ENCODE assay signal across 16 mouse cellular contexts in the genomic region with DNA sequence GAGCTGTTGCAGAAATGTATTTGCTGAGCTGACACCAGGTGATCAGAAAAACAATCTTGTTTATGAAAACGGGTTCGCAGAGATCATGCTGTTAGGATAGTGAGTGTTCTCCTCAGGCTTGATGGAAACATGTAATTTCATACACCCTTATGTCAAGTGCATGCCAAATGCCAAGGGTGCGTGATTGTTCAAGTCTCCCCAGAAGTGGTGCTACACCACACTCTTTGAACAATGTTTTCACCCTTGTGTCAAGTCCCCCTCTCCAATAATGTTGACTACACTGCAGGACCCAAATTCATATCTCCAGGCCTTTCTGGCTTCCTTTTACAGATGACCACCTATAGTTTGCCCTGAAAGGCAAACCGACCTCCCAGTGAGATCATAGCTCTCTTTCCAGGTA. TPM values are rescaled to one million over a fixed set of nuclear protein-coding genes. Genes with fewer than 3 reads are reported as not detected.
A peak's percentile ranks its signal among the peaks of the same experiment; 100 is the strongest.
DNase-seq lines count a peak whose midpoint lies in the region; ATAC-seq and TF ChIP-seq lines count a peak whose summit lies in the region.
"Had no signal": no experiment of that assay in that cellular context is flagged by ENCODE, and none has a peak within 500 bp of the region (broad histone marks: within the 10 kb centered on the region; RNA-seq: fewer than 3 reads in every experiment).

No protein-coding gene starts in this region.

- H3K4me2 ChIP-seq in lung, embryonic 15.5 days = no peak overlapping the region
- H3K4me2 ChIP-seq in stomach, embryonic 15.5 days = no peak overlapping the region
- no peak overlapping the region for H3K4me2 ChIP-seq in stomach, postnatal 0 days (replicated peaks; ENCODE audit: low read depth)
- H3K4me2 ChIP-seq: forebrain, embryonic 15.5 days; hindbrain, embryonic 15.5 days had no signal

- no peak for DNase-seq in heart, embryonic 10.5 days (ENCODE audit: low spot score)
- no peak for DNase-seq in heart, postnatal 4 days
- DNase-seq in lung, adult 2 months = no peak
- DNase-seq in stomach, postnatal 0 days (ENCODE audit: low spot score) = no peak
- no peak for DNase-seq in cerebellum, adult 9-11 months
- DNase-seq: adrenal gland, postnatal 10 days; cerebellum, adult 11 months; cerebellum, adult 8-10 months; cerebellum, postnatal 25 days; gastrocnemius, postnatal 10 days; heart, postnatal 10 days had no signal

- H3K9me3 ChIP-seq in heart, embryonic 10.5 days = no peaks in the 10 kb centered on the region
- H3K9me3 ChIP-seq in lung, embryonic 15.5 days = no peaks in the 10 kb centered on the region
- H3K9me3 ChIP-seq in stomach, embryonic 15.5 days = no peaks in the 10 kb centered on the region
- H3K9me3 ChIP-seq in stomach, postnatal 0 days (ENCODE audit: control insufficient read depth, low read length) = no peaks in the 10 kb centered on the region
- H3K9me3 ChIP-seq: forebrain, embryonic 15.5 days; hindbrain, embryonic 15.5 days had no signal

- no peak for TF ChIP-seq CTCF in lung, adult 2 months (IDR thresholded peaks at IDR 0.05; ENCODE audit: insufficient read depth, low read length)
- TF ChIP-seq CTCF in stomach, postnatal 0 days (IDR thresholded peaks at IDR 0.05; ENCODE audit: low read depth) = no peak

- peaks cover 40% of the 10 kb centered on the region for H3K4me1 ChIP-seq in heart, embryonic 10.5 days
- peaks cover 55% of the 10 kb centered on the region for H3K4me1 ChIP-seq in lung, embryonic 15.5 days
- H3K4me1 ChIP-seq in lung, adult 2 months (ENCODE audit: control insufficient read depth, insufficient read depth, low read length) = no peaks in the 10 kb centered on the region
- peaks cover 13% of the 10 kb centered on the region for H3K4me1 ChIP-seq in stomach, embryonic 15.5 days
- no peaks in the 10 kb centered on the region for H3K4me1 ChIP-seq in stomach, postnatal 0 days (replicated peaks; ENCODE audit: control insufficient read depth, insufficient read depth)

- no peak overlapping the region for H3K9ac ChIP-seq in lung, embryonic 15.5 days
- no peak overlapping the region for H3K9ac ChIP-seq in stomach, embryonic 15.5 days
- H3K9ac ChIP-seq in stomach, postnatal 0 days (ENCODE audit: low read length) = no peak overlapping the region
- H3K9ac ChIP-seq: forebrain, embryonic 15.5 days; hindbrain, embryonic 15.5 days had no signal

- no peak for TF ChIP-seq POLR2A in lung, adult 2 months (IDR thresholded peaks at IDR 0.05; ENCODE audit: borderline replicate concordance, extremely low read depth, low read depth, low read length)

- H3K27me3 ChIP-seq in heart, embryonic 10.5 days (ENCODE audit: insufficient read depth, poor library complexity, severe bottlenecking) = no peaks in the 10 kb centered on the region
- no peaks in the 10 kb centered on the region for H3K27me3 ChIP-seq in lung, embryonic 15.5 days
- no peaks in the 10 kb centered on the region for H3K27me3 ChIP-seq in stomach, embryonic 15.5 days (replicated peaks)
- no peaks in the 10 kb centered on the region for H3K27me3 ChIP-seq in stomach, postnatal 0 days (ENCODE audit: control insufficient read depth, insufficient read depth, low read length)
- H3K27me3 ChIP-seq: forebrain, embryonic 15.5 days; hindbrain, embryonic 15.5 days had no signal

- no peaks in the 10 kb centered on the region for H3K36me3 ChIP-seq in heart, embryonic 10.5 days
- H3K36me3 ChIP-seq in lung, embryonic 15.5 days = no peaks in the 10 kb centered on the region
- H3K36me3 ChIP-seq in stomach, embryonic 15.5 days = no peaks in the 10 kb centered on the region
- H3K36me3 ChIP-seq in stomach, postnatal 0 days (ENCODE audit: control insufficient read depth, insufficient read depth, low read length) = no peaks in the 10 kb centered on the region
- H3K36me3 ChIP-seq: forebrain, embryonic 15.5 days; hindbrain, embryonic 15.5 days had no signal

- TF ChIP-seq EP300 in stomach, postnatal 0 days (optimal IDR thresholded peaks at IDR 0.05) = no peak

- WGBS in heart, embryonic 10.5 days = 89% methylated on average over 4 of the region's 4 CpGs
- WGBS in lung, embryonic 15.5 days = 64% methylated on average over 4 of the region's 4 CpGs
- 73% methylated on average over 4 of the region's 4 CpGs for WGBS in lung, adult 2 months
- WGBS in stomach, embryonic 15.5 days = 88% methylated on average over 4 of the region's 4 CpGs
- 88% methylated on average over 4 of the region's 4 CpGs for WGBS in stomach, postnatal 0 days

- no peak for ATAC-seq in lung, embryonic 15.5 days (ENCODE audit: borderline replicate concordance, extremely low read depth, low FRiP score, low TSS enrichment)
- ATAC-seq in stomach, embryonic 15.5 days (ENCODE audit: insufficient read depth, low FRiP score, low read depth) = no peak
- ATAC-seq in stomach, postnatal 0 days (ENCODE audit: low FRiP score, low TSS enrichment) = no peak
- ATAC-seq: forebrain, embryonic 15.5 days had no signal

- no peak overlapping the region for H3K4me3 ChIP-seq in heart, embryonic 10.5 days
- H3K4me3 ChIP-seq in lung, embryonic 15.5 days = no peak overlapping the region
- H3K4me3 ChIP-seq in lung, adult 2 months (replicated peaks; ENCODE audit: extremely low read depth, low read depth, low read length) = no peak overlapping the region
- no peak overlapping the region for H3K4me3 ChIP-seq in stomach, embryonic 15.5 days (replicated peaks)
- no peak overlapping the region for H3K4me3 ChIP-seq in stomach, postnatal 0 days (ENCODE audit: low read depth, low read length)
- H3K4me3 ChIP-seq: forebrain, embryonic 15.5 days; hindbrain, embryonic 15.5 days had no signal

- H3K27ac ChIP-seq in heart, embryonic 10.5 days = peak overlapping the region; percentile 85; the same call in 1 of the 2 replicates
- peak overlapping the region; percentile 81 for H3K27ac ChIP-seq in lung, embryonic 15.5 days
- H3K27ac ChIP-seq in stomach, embryonic 15.5 days = 0 out of 2 replicates have a peak overlapping the region, but pooled peaks have one; percentile 26
- no peak overlapping the region for H3K27ac ChIP-seq in stomach, postnatal 0 days (replicated peaks)
- H3K27ac ChIP-seq: forebrain, embryonic 15.5 days; hindbrain, embryonic 15.5 days had no signal

RNA-seq across cellular contexts. Expression of a gene that starts 39.7 kb away (rescaled TPM):
- polyA plus RNA-seq in heart, embryonic 10.5 days (2016; fragmentation: Nextera tagmentation; extraction: Ambion mirVana) = 94.9 and 96.4 TPM in 2 replicates
- 10 to 100 TPM; 18.7 to 19.9 TPM for total RNA-seq in heart, postnatal 4 days (2021)
- 86.1 and 88.1 TPM in 2 replicates for polyA plus RNA-seq in lung, embryonic 15.5 days (2015; fragmentation: Nextera tagmentation; extraction: Ambion mirVana)
- 0.17 and 0.47 TPM in 2 replicates for polyA plus RNA-seq in lung, adult 2 months (2012; rRNA removed)
- polyA plus RNA-seq in stomach, embryonic 15.5 days (2015; fragmentation: Nextera tagmentation; extraction: Ambion mirVana) = 54.1 and 54.4 TPM in 2 replicates
- polyA plus RNA-seq in stomach, postnatal 0 days (2015; fragmentation: Nextera tagmentation; extraction: Ambion mirVana) = 9.5 and 10.5 TPM in 2 replicates

RNA-seq across cellular contexts. Expression of a gene that starts 49.5 kb away (rescaled TPM):
- polyA plus RNA-seq in heart, embryonic 10.5 days (2016; fragmentation: Nextera tagmentation; extraction: Ambion mirVana) = 34.5 and 42.8 TPM in 2 replicates
- total RNA-seq in heart, postnatal 4 days (2021) = 10 to 100 TPM; 44.6 to 51.4 TPM
- polyA plus RNA-seq in lung, embryonic 15.5 days (2015; fragmentation: Nextera tagmentation; extraction: Ambion mirVana) = 15.4 and 16.4 TPM in 2 replicates
- 1.5 and 3.6 TPM in 2 replicates for polyA plus RNA-seq in lung, adult 2 months (2012; rRNA removed)
- polyA plus RNA-seq in stomach, embryonic 15.5 days (2015; fragmentation: Nextera tagmentation; extraction: Ambion mirVana) = 48.5 and 57.0 TPM in 2 replicates
- polyA plus RNA-seq in stomach, postnatal 0 days (2015; fragmentation: Nextera tagmentation; extraction: Ambion mirVana) = 24.0 and 24.1 TPM in 2 replicates
- total RNA-seq: hematopoietic stem cell, adult 5-6 weeks had no signal
